Mouse (Mus musculus) embryonic stem cell, embryonic (primary cell): ENCODE data around the gene Dtnb.

Experiments
- CTCF ChIA-PET, 4 experiments: fragments of 300-600 bp in 2 of 4; fragments of 350-600 bp in 2 of 4; sonication (Branson Sonifier 250); formaldehyde crosslinking; loops; one replicate each; lab custom pipeline; 2022; ENCODE audit warnings: inconsistent platforms in 2 of 4; lab: Charles Lee
- POLR2A ChIA-PET, 4 experiments: fragments of 300-600 bp in 2 of 4; fragments of 350-600 bp in 2 of 4; sonication (Branson Sonifier 250); formaldehyde crosslinking; loops; one replicate each; lab custom pipeline; 2022; ENCODE audit warnings: antibody characterized with exemption in 4 of 4, inconsistent platforms in 1 of 4; lab: Charles Lee

Dtnb gene

GRCm38 (mm10) chr12:3606202-3606601 lies 34.0 kb downstream of the Dtnb start:
- ChIA-PET CTCF (interaction anchor here in 1 of 4 experiments (1.2 to 1.7 kb wide), 2 partner anchors 32 to 186 kb away, joined by 3 to 4 read pairs; no protein-coding TSS in a partner anchor), POLR2A (interaction anchor here in 2 of 4 experiments (0.6 to 1.6 kb wide), 14 partner anchors 9 to 751 kb away, joined by 3 to 6 read pairs (median 4); no protein-coding TSS in a partner anchor)

- ChIA-PET POLR2A (interaction anchor here in 1 of 4 experiments (0.6 to 1.0 kb wide), 3 partner anchors 56 to 125 kb away, joined by 3 read pairs; no protein-coding TSS in a partner anchor), CTCF (interaction anchor here in 3 of 4 experiments (0.5 to 1.1 kb wide), 7 partner anchors 10 to 316 kb away, joined by 3 to 8 read pairs (median 3); no protein-coding TSS in a partner anchor)
Measured at GRCm38 (mm10) chr12:3609747-3610146, 37.6 kb downstream of the Dtnb start.

GRCm38 (mm10) chr12:3611871-3612270 lies 39.7 kb downstream of the Dtnb start:
- ChIA-PET POLR2A (interaction anchor here in 1 of 4 experiments (0.5 to 0.8 kb wide), 3 partner anchors 52 to 1316 kb away, joined by 3 to 4 read pairs (median 3); no protein-coding TSS in a partner anchor), CTCF (interaction anchor here in 1 of 4 experiments (1.1 kb wide), 1 partner anchor 83 kb away, joined by 3 read pairs; no protein-coding TSS in a partner anchor)

- POLR2A ChIA-PET: interaction anchor here in 1 of 4 experiments (0.7 kb wide), 1 partner anchor 66 kb away, joined by 3 read pairs; no protein-coding TSS in a partner anchor
- CTCF ChIA-PET: no interaction called here
Measured at GRCm38 (mm10) chr12:3615041-3615440, 42.9 kb downstream of the Dtnb start.

GRCm38 (mm10) chr12:3618144-3619020 lies 46.2 kb downstream of the Dtnb start:
- CTCF ChIA-PET: interaction anchor here in 1 of 4 experiments (0.8 kb wide), 1 partner anchor 44 kb away, joined by 3 read pairs; no protein-coding TSS in a partner anchor
- POLR2A ChIA-PET: interaction anchor here in 2 of 4 experiments (0.8 to 1.1 kb wide), 3 partner anchors 12 to 44 kb away, joined by 3 to 5 read pairs (median 3); no protein-coding TSS in a partner anchor

DNA sequence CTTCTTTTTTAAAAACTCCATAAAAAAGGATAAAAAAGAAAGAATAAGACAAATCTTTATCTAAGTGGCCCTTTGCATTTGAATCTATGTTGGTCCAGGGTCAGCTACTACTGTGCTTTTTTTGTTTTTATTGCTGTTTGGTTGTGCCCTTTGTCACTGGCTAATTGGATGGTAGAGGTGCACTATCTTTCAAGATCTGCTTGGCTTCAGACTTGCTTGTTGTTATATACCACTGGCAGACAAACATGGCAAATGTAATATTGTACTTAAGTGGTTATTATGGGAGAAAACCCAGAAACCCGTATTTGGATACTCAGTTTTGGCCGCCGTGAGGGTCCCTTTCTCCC lies 46.8 kb downstream of the Dtnb start:
- POLR2A ChIA-PET: interaction anchor here in 1 of 4 experiments (1.1 kb wide), 1 partner anchor 25 kb away, joined by 3 read pairs; no protein-coding TSS in a partner anchor
- CTCF ChIA-PET: interaction anchor here in 1 of 4 experiments (0.8 kb wide), 1 partner anchor 45 kb away, joined by 3 read pairs; no protein-coding TSS in a partner anchor

DNA sequence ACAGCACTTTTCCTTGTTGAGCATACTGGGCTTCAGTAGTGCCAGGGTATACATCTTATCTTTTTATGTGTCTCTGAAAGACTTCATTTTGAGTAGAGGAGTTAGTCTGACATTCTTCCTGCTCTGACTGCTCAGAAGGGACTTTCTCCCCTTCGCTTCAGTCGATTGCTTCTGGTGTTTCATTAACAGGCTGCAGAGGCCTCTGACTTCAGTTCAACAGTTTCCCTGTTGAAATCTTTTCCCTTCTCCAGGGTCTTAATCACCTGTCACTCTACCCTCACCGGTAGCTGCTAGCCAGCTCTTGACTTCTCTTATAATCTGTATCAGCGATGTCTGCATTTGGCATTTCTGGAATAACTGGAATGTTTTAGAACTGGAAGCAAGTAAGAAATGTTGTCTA lies 54.7 kb downstream of the Dtnb start:
- CTCF ChIA-PET: interaction anchor here in 2 of 4 experiments (0.6 to 0.7 kb wide), 2 partner anchors 58 to 88 kb away, joined by 3 to 4 read pairs; no protein-coding TSS in a partner anchor
- POLR2A ChIA-PET: interaction anchor here in 1 of 4 experiments (0.8 kb wide), 1 partner anchor 11 kb away, joined by 3 read pairs; no protein-coding TSS in a partner anchor

DNA sequence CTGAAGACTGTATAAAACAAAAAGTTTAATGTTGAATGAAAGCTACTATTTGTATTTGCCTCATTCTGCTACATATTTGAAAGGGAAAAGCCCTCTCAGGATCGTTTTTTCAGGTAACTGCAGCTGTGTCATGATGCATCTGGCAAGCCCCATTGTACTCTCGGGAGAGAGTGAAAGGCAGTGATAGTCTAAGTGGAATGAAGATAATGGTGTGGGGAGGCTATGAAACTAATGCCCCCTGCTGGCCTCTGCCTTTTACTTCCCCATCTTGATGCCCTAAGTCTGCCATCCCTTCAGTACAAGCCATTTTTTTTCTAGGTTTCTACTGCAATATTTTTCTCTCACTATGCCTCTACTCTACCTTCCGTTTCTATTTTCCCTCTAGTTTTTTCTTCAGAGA lies 69.8 kb downstream of the Dtnb start:
- ChIA-PET POLR2A (interaction anchor here in 1 of 4 experiments (1.1 kb wide), 1 partner anchor 16 kb away, joined by 3 read pairs; no protein-coding TSS in a partner anchor), CTCF (interaction anchor here in 1 of 4 experiments (0.7 kb wide), 1 partner anchor 33 kb away, joined by 5 read pairs; no protein-coding TSS in a partner anchor)

GRCm38 (mm10) chr12:3656799-3657198 lies 84.6 kb downstream of the Dtnb start:
- POLR2A ChIA-PET: interaction anchor here in 1 of 4 experiments (0.6 kb wide), 1 partner anchor 204 kb away, joined by 3 read pairs; no protein-coding TSS in a partner anchor

GRCm38 (mm10) chr12:3657234-3657633 lies 85.1 kb downstream of the Dtnb start:
- ChIA-PET POLR2A (interaction anchor here in 1 of 4 experiments (0.6 kb wide), 1 partner anchor 204 kb away, joined by 3 read pairs; no protein-coding TSS in a partner anchor), CTCF (no interaction called here)

More at GRCm38 (mm10) chr12:3656799-3657198, 84.6 kb downstream of the Dtnb start:
- CTCF ChIA-PET: interaction anchor here in 1 of 4 experiments (0.6 kb wide), 1 partner anchor 382 kb away, joined by 5 read pairs; the partner anchor contains the start of gene Efr3b

- ChIA-PET POLR2A (interaction anchor here in 1 of 4 experiments (1.2 kb wide), 1 partner anchor 16 kb away, joined by 3 read pairs; no protein-coding TSS in a partner anchor), CTCF (interaction anchor here in 1 of 4 experiments (0.5 kb wide), 1 partner anchor 45 kb away, joined by 6 read pairs; no protein-coding TSS in a partner anchor)
Measured at GRCm38 (mm10) chr12:3657786-3658185, 85.6 kb downstream of the Dtnb start.

DNA sequence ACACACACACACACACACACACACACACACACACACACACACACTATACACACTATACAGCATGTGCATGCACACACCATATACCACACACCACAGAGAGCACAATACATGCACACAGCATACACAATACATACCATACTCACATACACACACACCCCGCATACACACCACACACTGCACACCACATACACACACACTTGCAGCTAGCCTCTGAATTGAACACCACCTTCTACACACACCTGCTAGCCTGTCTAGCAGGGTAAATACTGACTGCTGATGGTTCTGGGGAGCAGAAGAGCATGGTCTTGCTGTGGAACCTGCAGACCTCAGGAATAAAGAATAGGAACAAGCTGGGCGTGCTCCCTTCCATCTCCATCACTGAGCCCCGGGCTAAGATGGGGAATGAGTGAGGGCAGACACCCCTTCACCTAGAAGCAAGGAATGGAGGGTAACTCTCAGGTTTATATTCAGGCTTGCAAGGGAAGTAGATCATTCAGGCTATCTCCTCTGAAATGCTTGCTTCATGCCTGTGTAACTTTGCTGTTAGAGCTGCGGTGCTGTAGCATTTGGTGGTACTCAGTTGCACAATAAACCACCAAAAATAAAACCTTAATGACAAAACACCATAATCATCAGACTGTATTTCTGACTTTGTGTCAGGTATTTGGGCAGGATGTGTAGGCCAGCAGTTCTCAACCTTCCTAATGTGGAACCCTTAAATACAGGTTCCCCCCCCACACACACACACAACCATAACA lies 87.6 kb downstream of the Dtnb start:
- POLR2A ChIA-PET: interaction anchor here in 1 of 4 experiments (0.9 kb wide), 1 partner anchor 27 kb away, joined by 3 read pairs; no protein-coding TSS in a partner anchor
- CTCF ChIA-PET: interaction anchor here in 1 of 4 experiments (0.6 kb wide), 2 partner anchors 41 to 121 kb away, joined by 3 read pairs; no protein-coding TSS in a partner anchor

GRCm38 (mm10) chr12:3660985-3661635 lies 88.9 kb downstream of the Dtnb start:
- ChIA-PET CTCF (no interaction called here), POLR2A (no interaction called here)

GRCm38 (mm10) chr12:3662660-3663059 lies 90.5 kb downstream of the Dtnb start:
- ChIA-PET POLR2A (interaction anchor here in 3 of 4 experiments (0.5 to 2.4 kb wide), 29 partner anchors 8 to 694 kb away, joined by 3 to 16 read pairs (median 3); partner anchors contain the start of gene Efr3b (in 1 of the 3)), CTCF (interaction anchor here in 3 of 4 experiments (0.5 to 1.0 kb wide), 6 partner anchors 13 to 578 kb away, joined by 3 to 4 read pairs (median 3); no protein-coding TSS in a partner anchor)

- POLR2A ChIA-PET: interaction anchor here in 3 of 4 experiments (1.0 to 2.4 kb wide), 14 partner anchors 12 to 255 kb away, joined by 3 to 16 read pairs (median 4); no protein-coding TSS in a partner anchor
- CTCF ChIA-PET: interaction anchor here in 3 of 4 experiments (0.5 to 1.0 kb wide), 5 partner anchors 13 to 187 kb away, joined by 3 to 4 read pairs (median 3); no protein-coding TSS in a partner anchor
Measured at GRCm38 (mm10) chr12:3663386-3663785, 91.2 kb downstream of the Dtnb start.

- ChIA-PET POLR2A (interaction anchor here in 3 of 4 experiments (0.8 to 1.7 kb wide), 5 partner anchors 12 to 98 kb away, joined by 3 to 5 read pairs (median 4); partner anchors contain the start of gene Dtnb (in 1 of the 3)), CTCF (no interaction called here)
Measured at GRCm38 (mm10) chr12:3669971-3670381, 97.8 kb downstream of the Dtnb start.
